Mouse (Mus musculus): Measurements from ENCODE around the gene Erbb4.

DNA sequence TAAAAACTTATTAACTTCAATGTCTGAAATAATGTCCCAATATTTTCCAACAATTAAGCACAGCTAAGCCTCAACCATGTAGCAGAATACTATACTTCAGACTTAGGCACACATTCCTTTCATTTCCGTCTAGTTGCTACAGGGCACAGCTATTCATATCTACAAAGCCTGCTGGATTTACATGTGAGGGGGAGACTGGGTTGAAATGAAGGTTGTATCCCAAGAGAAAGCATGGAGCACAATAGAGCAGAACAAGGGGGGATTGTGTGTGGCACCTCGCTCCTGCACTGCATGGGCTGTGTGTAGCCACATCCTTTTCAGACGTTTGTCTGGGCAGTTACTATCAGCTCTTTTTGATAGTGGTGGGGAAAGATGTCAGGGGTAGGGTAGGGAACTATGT is 83.0 kb downstream of the Erbb4 start:
- TF ChIP-seq CTCF (IDR thresholded peaks at IDR 0.05; ENCODE audit: low read depth, low read length) (no peak), POLR2A (IDR thresholded peaks at IDR 0.05; ENCODE audit: extremely low read depth, insufficient read depth, low read length) (no peak)

Measured in liver, adult 2 months (tissue).